Comparison of ENCODE assay signal across 8 mouse cellular contexts in the genomic region with DNA sequence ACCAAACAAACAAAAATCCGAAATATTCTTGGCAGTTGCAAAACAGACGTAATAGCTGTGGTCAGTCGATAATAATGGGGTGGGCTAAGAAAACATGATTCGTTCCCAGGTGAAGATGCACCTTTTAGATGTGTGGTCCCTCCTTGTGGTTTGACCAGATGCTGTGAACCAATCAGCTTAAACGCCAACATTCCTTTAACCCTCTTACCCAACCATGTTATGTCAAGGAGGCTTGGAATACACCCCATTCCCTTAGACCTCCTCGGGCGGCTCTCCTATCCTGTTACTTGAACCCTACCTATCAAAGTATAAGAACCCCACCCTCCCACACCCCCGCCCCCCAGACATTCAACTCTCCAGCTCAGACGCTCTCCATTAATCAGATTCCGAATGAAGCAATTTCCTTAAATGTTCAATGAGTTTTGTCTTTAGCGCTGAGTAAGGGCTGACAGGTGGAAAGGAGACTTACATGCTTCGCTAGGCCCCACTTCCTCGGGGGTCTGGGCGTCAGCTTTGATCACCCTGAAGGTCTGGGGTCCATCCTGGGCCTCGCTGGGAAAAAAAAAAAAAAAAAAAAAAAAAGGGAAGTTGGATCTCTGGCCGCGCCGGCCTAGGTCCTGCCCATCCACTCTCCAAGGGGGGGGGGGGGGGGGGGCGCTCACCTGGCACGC. TPM values are rescaled to one million over a fixed set of nuclear protein-coding genes. Genes with fewer than 3 reads are reported as not detected.
A peak's percentile ranks its signal among the peaks of the same experiment; 100 is the strongest.
DNase-seq lines count a peak whose midpoint lies in the region; ATAC-seq lines count a peak whose summit lies in the region.

No protein-coding gene starts in this region.

- DNase-seq in lung, postnatal 25 days (ENCODE audit: low spot score) = no peak
- DNase-seq in left cerebral cortex, adult 11 months (ENCODE audit: low spot score) = no peak
- DNase-seq in left cerebral cortex, adult 18-20 months (ENCODE audit: low spot score in 2 of 2) = no peak
- no peak for DNase-seq in layer of hippocampus, adult 11-12 months (ENCODE audit: low spot score)

- H3K27ac ChIP-seq in lung, embryonic 15.5 days = no peak overlapping the region
- no peak overlapping the region for H3K27ac ChIP-seq in embryonic facial prominence, embryonic 12.5 days
- no peak overlapping the region for H3K27ac ChIP-seq in intestine, embryonic 15.5 days
- H3K27ac ChIP-seq in neural tube, embryonic 15.5 days (replicated peaks) = no peak overlapping the region; the same call in 1 of the 2 replicates

- H3K9me3 ChIP-seq in lung, embryonic 15.5 days = no peaks in the 10 kb centered on the region
- no peaks in the 10 kb centered on the region for H3K9me3 ChIP-seq in embryonic facial prominence, embryonic 12.5 days
- no peaks in the 10 kb centered on the region for H3K9me3 ChIP-seq in intestine, embryonic 15.5 days
- H3K9me3 ChIP-seq in neural tube, embryonic 15.5 days (replicated peaks) = no peaks in the 10 kb centered on the region

- H3K4me2 ChIP-seq in lung, embryonic 15.5 days = peak overlapping the region; percentile 69
- peak overlapping the region; percentile 70 for H3K4me2 ChIP-seq in embryonic facial prominence, embryonic 12.5 days (replicated peaks)
- H3K4me2 ChIP-seq in intestine, embryonic 15.5 days (replicated peaks) = peak overlapping the region; percentile 75
- H3K4me2 ChIP-seq in neural tube, embryonic 15.5 days = peak overlapping the region; percentile 71

- peaks cover 15% of the 10 kb centered on the region for H3K36me3 ChIP-seq in lung, embryonic 15.5 days
- peaks cover 17% of the 10 kb centered on the region for H3K36me3 ChIP-seq in embryonic facial prominence, embryonic 12.5 days
- H3K36me3 ChIP-seq in intestine, embryonic 15.5 days = peaks cover 9% of the 10 kb centered on the region
- H3K36me3 ChIP-seq in neural tube, embryonic 15.5 days = peaks cover 13% of the 10 kb centered on the region

- H3K27me3 ChIP-seq in lung, embryonic 15.5 days = no peaks in the 10 kb centered on the region
- H3K27me3 ChIP-seq in embryonic facial prominence, embryonic 12.5 days = no peaks in the 10 kb centered on the region
- no peaks in the 10 kb centered on the region for H3K27me3 ChIP-seq in intestine, embryonic 15.5 days (replicated peaks)
- no peaks in the 10 kb centered on the region for H3K27me3 ChIP-seq in neural tube, embryonic 15.5 days (replicated peaks)

- no peak for ATAC-seq in lung, embryonic 15.5 days (ENCODE audit: borderline replicate concordance, extremely low read depth, low FRiP score, low TSS enrichment)
- ATAC-seq in embryonic facial prominence, embryonic 12.5 days (ENCODE audit: insufficient number of reproducible peaks, insufficient read depth, low FRiP score, low TSS enrichment) = no peak
- ATAC-seq in intestine, embryonic 15.5 days = no peak
- no peak for ATAC-seq in neural tube, embryonic 15.5 days (ENCODE audit: low FRiP score)

- no peak overlapping the region; the same call in 1 of the 2 replicates for H3K9ac ChIP-seq in lung, embryonic 15.5 days
- peak overlapping the region; percentile 66 for H3K9ac ChIP-seq in embryonic facial prominence, embryonic 12.5 days
- peak overlapping the region; percentile 62; the same call in 1 of the 2 replicates for H3K9ac ChIP-seq in intestine, embryonic 15.5 days
- H3K9ac ChIP-seq in neural tube, embryonic 15.5 days (replicated peaks) = peak overlapping the region; percentile 67

- WGBS in lung, embryonic 15.5 days = 39% methylated on average over 14 of the region's 20 CpGs
- WGBS in embryonic facial prominence, embryonic 12.5 days = 43% methylated on average over 15 of the region's 20 CpGs
- 39% methylated on average over 17 of the region's 20 CpGs for WGBS in intestine, embryonic 15.5 days
- 47% methylated on average over 15 of the region's 20 CpGs for WGBS in neural tube, embryonic 15.5 days

- H3K4me1 ChIP-seq in lung, embryonic 15.5 days = peaks cover 29% of the 10 kb centered on the region
- peaks cover 11% of the 10 kb centered on the region; the same call in 1 of the 2 replicates for H3K4me1 ChIP-seq in embryonic facial prominence, embryonic 12.5 days
- H3K4me1 ChIP-seq in intestine, embryonic 15.5 days (replicated peaks) = peaks cover 5% of the 10 kb centered on the region
- H3K4me1 ChIP-seq in neural tube, embryonic 15.5 days = peaks cover 34% of the 10 kb centered on the region

- H3K4me3 ChIP-seq in lung, embryonic 15.5 days = peak overlapping the region; percentile 71
- peak overlapping the region; percentile 68 for H3K4me3 ChIP-seq in embryonic facial prominence, embryonic 12.5 days
- H3K4me3 ChIP-seq in intestine, embryonic 15.5 days (replicated peaks) = peak overlapping the region; percentile 63
- peak overlapping the region; percentile 83 for H3K4me3 ChIP-seq in neural tube, embryonic 15.5 days (replicated peaks)

RNA-seq across cellular contexts. Expression of gene Ccdc115, which starts 1.0 kb away (rescaled TPM):
- polyA plus RNA-seq in lung, embryonic 15.5 days (2015; fragmentation: Nextera tagmentation; extraction: Ambion mirVana) = 54.2 and 55.2 TPM in 2 replicates
- polyA plus RNA-seq in embryonic facial prominence, embryonic 12.5 days (2016; fragmentation: Nextera tagmentation; extraction: Ambion mirVana) = 51.0 and 52.1 TPM in 2 replicates
- 60.9 and 61.9 TPM in 2 replicates for polyA plus RNA-seq in intestine, embryonic 15.5 days (2015; fragmentation: Nextera tagmentation; extraction: Ambion mirVana)
- 63.9 and 65.2 TPM in 2 replicates for polyA plus RNA-seq in neural tube, embryonic 15.5 days (2015; fragmentation: Nextera tagmentation; extraction: Ambion mirVana)
- total RNA-seq in left cerebral cortex, adult 18-20 months (2021) = 10 to 100 TPM; 12.9 to 15.9 TPM

RNA-seq across cellular contexts. Expression of gene Imp4, which starts 1.1 kb away (rescaled TPM):
- 80.1 and 82.4 TPM in 2 replicates for polyA plus RNA-seq in lung, embryonic 15.5 days (2015; fragmentation: Nextera tagmentation; extraction: Ambion mirVana)
- 88.4 and 90.3 TPM in 2 replicates for polyA plus RNA-seq in embryonic facial prominence, embryonic 12.5 days (2016; fragmentation: Nextera tagmentation; extraction: Ambion mirVana)
- 109 and 113 TPM in 2 replicates for polyA plus RNA-seq in intestine, embryonic 15.5 days (2015; fragmentation: Nextera tagmentation; extraction: Ambion mirVana)
- 48.6 and 61.0 TPM in 2 replicates for polyA plus RNA-seq in neural tube, embryonic 15.5 days (2015; fragmentation: Nextera tagmentation; extraction: Ambion mirVana)
- 10 to 100 TPM; 34.2 to 36.5 TPM for total RNA-seq in left cerebral cortex, adult 18-20 months (2021)

RNA-seq across cellular contexts. Expression of gene Ptpn18, which starts 21.0 kb away (rescaled TPM):
- 41.4 and 44.0 TPM in 2 replicates for polyA plus RNA-seq in lung, embryonic 15.5 days (2015; fragmentation: Nextera tagmentation; extraction: Ambion mirVana)
- polyA plus RNA-seq in embryonic facial prominence, embryonic 12.5 days (2016; fragmentation: Nextera tagmentation; extraction: Ambion mirVana) = 9.9 and 14.1 TPM in 2 replicates
- polyA plus RNA-seq in intestine, embryonic 15.5 days (2015; fragmentation: Nextera tagmentation; extraction: Ambion mirVana) = 22.9 and 28.5 TPM in 2 replicates
- 6.0 and 18.1 TPM in 2 replicates for polyA plus RNA-seq in neural tube, embryonic 15.5 days (2015; fragmentation: Nextera tagmentation; extraction: Ambion mirVana)
- total RNA-seq in left cerebral cortex, adult 18-20 months (2021) = 1 to 10 TPM; 3.0 to 4.5 TPM

RNA-seq across cellular contexts. Expression of gene Prss39, which starts 59.7 kb away (rescaled TPM):
- not detected in 2 replicates for polyA plus RNA-seq in lung, embryonic 15.5 days (2015; fragmentation: Nextera tagmentation; extraction: Ambion mirVana)
- polyA plus RNA-seq in embryonic facial prominence, embryonic 12.5 days (2016; fragmentation: Nextera tagmentation; extraction: Ambion mirVana) = not detected in 2 replicates
- polyA plus RNA-seq in intestine, embryonic 15.5 days (2015; fragmentation: Nextera tagmentation; extraction: Ambion mirVana) = not detected in 2 replicates
- not detected in 2 replicates for polyA plus RNA-seq in neural tube, embryonic 15.5 days (2015; fragmentation: Nextera tagmentation; extraction: Ambion mirVana)
- not detected for total RNA-seq in left cerebral cortex, adult 18-20 months (2021)
